Mouse (Mus musculus) right cerebral cortex, postnatal 36 days (tissue): ENCODE results near the gene Polr2e.
"Not testable (repeated sequence)": the region's sequence is repeated elsewhere in the genome, so short reads cannot be mapped to it uniquely, and the experiment has no call there.

Experiments
- DNase-seq, 2 experiments: peaks; one replicate each; pipeline ENCODE4 v3.0.0; 2022; ENCODE audit warnings: low spot score in 2 of 2, mixed read lengths in 1 of 2

Gene Polr2e

GRCm38 (mm10) chr10:80057683-80058326 is 18.2 kb upstream of the Polr2e start:
- no peak for DNase-seq

- DNase-seq = no peak
Measured at GRCm38 (mm10) chr10:80056976-80057682, 17.5 kb upstream of the Polr2e start.

GRCm38 (mm10) chr10:80056506-80056905 is 16.9 kb upstream of the Polr2e start:
- DNase-seq = no peak

GRCm38 (mm10) chr10:80055891-80056290 is 16.3 kb upstream of the Polr2e start:
- no peak for DNase-seq

GRCm38 (mm10) chr10:80055364-80055763 is 15.8 kb upstream of the Polr2e start:
- DNase-seq = no peak

GRCm38 (mm10) chr10:80054911-80055310 is 15.3 kb upstream of the Polr2e start:
- not testable (repeated sequence) for DNase-seq

GRCm38 (mm10) chr10:80053831-80054815 is 14.5 kb upstream of the Polr2e start:
- peak in 1 of 2 experiments; percentile 38 for DNase-seq

GRCm38 (mm10) chr10:80053259-80053780 is 13.7 kb upstream of the Polr2e start:
- DNase-seq = peak; percentile 100

GRCm38 (mm10) chr10:80052374-80052764 is 12.8 kb upstream of the Polr2e start:
- no peak for DNase-seq

- DNase-seq = no peak
Measured at GRCm38 (mm10) chr10:80051618-80052373, 12.2 kb upstream of the Polr2e start.

GRCm38 (mm10) chr10:80050885-80051617 is 11.5 kb upstream of the Polr2e start:
- DNase-seq = no peak

- DNase-seq = no peak
Measured at GRCm38 (mm10) chr10:80050244-80050643, 10.6 kb upstream of the Polr2e start.

GRCm38 (mm10) chr10:80048834-80049233 is 9.2 kb upstream of the Polr2e start:
- DNase-seq = no peak

- DNase-seq = no peak
Measured at GRCm38 (mm10) chr10:80048396-80048795, 8.8 kb upstream of the Polr2e start.

- DNase-seq = no peak
Measured at GRCm38 (mm10) chr10:80047041-80047565, 7.5 kb upstream of the Polr2e start, which contains the start of gene Gpx4. TSS of gene Gpx4 (plus strand) at chr10:80047166.

GRCm38 (mm10) chr10:80045766-80046165 is 6.2 kb upstream of the Polr2e start:
- no peak for DNase-seq

- not testable (repeated sequence) for DNase-seq
Measured at GRCm38 (mm10) chr10:80045364-80045763, 5.8 kb upstream of the Polr2e start.

- no peak for DNase-seq
Measured at GRCm38 (mm10) chr10:80044087-80044486, 4.5 kb upstream of the Polr2e start.

- DNase-seq = not testable (repeated sequence)
Measured at GRCm38 (mm10) chr10:80041409-80042060, 1.9 kb upstream of the Polr2e start.

- DNase-seq = no peak
Measured at GRCm38 (mm10) chr10:80036832-80037231, 2.8 kb downstream of the Polr2e start.
